Mouse (Mus musculus) skeletal muscle tissue, adult 2 months (tissue): Measurements from ENCODE around the gene Asic2.

Experiments used
- DNase-seq: peaks from one replicate; pipeline ENCODE4 v3.0.0-alpha.2; 2012; ENCODE audit warnings: low read depth, low spot score

Gene Asic2

GRCm38 (mm10) chr11:81454921-81455320 lies 513.3 kb downstream of the Asic2 start:
- no peak for DNase-seq

DNA sequence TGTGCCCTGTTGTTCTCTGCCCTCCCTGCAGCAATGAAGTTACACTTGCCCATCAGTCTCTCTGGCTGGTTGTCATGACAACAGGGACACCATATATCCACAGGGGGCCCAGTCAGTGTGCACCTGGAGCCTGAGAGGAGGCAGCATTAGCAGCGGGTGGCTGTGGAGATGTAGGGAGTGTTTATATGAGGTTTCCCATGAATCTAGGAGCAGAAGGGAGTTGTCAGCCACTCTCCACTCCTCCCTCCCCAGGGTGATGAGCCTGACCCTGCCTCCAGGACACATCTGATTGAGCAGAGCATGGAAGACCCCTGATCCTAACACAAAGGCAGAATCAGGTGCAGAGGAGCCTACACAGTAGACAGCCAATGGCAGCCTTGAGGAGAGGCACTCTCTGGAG lies 514.1 kb downstream of the Asic2 start:
- DNase-seq = no peak

DNA sequence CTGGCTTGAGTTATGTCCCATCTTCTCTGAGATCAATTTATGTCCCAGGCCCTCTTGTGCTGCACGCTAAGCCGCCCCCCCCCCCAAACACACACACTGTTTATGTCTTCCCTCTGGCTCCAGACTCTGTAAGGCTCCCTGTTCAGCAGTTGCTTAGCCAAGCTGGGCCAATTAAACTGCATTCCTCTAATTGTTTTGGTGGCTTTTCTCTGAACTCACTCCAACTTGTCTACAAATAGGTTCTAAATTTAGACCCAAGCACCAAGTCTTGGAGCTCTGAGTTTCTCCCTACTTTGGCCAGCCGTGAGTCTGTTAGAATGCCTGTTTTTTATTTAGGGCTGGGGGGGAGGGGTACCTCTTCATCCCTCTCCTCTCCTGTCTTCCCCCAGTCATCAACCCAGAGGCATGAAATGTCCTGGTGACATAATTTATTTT lies 519.0 kb downstream of the Asic2 start:
- no peak for DNase-seq

DNA sequence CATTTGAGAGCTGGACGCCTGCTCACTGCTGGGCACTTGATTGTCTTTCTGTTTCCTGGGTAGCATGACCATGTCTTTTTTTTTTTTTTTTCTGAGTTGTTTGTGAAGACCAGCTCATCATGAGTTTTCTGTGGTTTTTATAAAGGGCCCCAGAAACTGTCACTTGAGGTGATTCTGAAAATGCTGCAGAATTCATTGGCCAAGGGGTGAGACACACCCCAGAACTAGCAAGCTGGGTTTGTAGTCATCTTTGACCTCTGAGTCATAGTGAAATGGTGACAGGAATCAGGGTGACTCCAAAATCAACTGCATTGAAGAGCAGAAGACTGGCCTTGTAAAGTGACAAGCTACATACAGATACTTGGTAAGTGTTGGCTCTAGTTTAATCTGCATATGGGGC lies 521.9 kb downstream of the Asic2 start:
- no peak for DNase-seq

- no peak for DNase-seq
These were observed 541.4 kb downstream of the Asic2 start for GRCm38 (mm10) chr11:81426857-81427256.

- no peak for DNase-seq
These were observed 549.1 kb downstream of the Asic2 start for GRCm38 (mm10) chr11:81419112-81419511.

DNA sequence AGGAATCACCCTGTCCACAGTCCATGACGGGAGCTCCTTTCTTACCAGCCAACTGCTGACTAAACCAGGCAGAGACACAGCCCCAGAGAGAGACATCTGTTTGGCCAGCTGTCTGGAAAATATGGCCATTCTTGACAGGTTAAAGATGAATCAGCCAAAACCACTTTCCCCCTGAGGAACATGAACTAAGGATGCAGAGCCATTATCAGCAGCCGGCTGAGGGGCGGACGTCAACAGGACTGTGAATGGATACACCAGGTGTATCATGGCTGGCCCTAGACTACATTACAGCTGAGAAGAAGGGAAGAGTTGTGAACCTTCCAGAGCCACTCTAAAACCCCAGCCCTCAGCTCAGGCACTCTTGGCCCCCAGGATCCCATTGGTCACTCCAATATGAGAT lies 550.2 kb downstream of the Asic2 start:
- DNase-seq = peak; percentile 9

- DNase-seq = no peak
These were observed 551.9 kb downstream of the Asic2 start for GRCm38 (mm10) chr11:81416319-81416718.

GRCm38 (mm10) chr11:81414596-81414995 lies 553.7 kb downstream of the Asic2 start:
- no peak for DNase-seq

DNA sequence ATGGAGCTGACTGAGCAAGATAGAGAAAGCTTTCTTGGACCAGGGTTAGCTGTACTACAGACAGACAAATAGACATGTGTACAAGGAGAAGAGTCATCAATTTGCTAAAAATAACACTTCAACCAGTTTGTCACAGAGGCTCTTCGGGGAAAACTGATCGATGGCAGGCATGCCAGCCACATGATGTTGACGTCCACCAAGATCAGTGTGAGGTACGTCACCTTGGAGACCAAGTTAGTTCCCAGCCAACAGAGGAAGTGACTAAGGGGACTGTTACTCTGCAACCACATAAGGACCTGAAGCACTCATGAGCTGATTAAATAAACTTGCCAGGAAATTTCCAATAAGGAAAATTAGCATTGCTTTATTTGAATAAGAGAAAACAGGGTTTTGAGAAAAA lies 557.0 kb downstream of the Asic2 start:
- DNase-seq = no peak

GRCm38 (mm10) chr11:81405951-81406350 lies 562.3 kb downstream of the Asic2 start:
- no peak for DNase-seq

DNA sequence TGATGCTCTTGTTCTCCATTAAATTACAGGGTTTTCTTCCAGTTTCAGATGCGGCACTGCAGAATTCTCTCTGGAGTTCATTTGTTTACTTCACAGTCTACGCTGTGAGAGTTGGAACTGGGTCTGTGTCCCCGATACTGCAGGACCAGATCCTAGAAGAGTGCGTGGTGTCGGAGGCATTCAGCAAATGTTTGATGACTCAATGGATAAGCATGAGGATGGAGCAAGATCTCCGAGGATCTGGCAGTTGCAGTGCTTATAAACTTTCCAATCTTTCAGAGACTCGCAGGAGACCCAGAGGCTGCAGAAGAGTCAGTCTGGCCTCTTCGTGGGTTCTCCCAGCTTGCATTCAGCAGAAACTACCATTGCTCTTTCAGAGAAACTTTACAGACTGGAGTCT lies 566.0 kb downstream of the Asic2 start:
- DNase-seq = peak; percentile 50

GRCm38 (mm10) chr11:81392855-81393254 lies 575.4 kb downstream of the Asic2 start:
- no peak for DNase-seq

DNA sequence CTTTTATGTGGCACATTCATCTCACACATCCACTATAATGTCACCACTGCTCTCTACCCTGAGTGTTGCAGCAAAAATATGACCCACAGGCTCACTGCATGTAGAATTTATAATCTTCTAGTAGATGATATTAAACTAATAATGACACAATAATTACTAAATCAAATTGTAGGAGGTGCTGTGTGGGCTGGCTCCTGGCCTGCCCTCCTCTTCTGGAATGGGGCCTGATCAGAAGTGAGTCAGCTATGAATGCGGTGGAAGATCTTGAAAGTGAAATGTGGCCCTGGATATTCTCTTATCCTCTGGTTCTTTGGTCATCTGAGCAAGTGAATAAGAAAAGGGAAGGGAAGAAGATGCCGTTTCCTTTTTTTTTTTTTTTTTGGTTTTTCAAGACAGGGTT lies 582.1 kb downstream of the Asic2 start:
- DNase-seq = no peak

DNA sequence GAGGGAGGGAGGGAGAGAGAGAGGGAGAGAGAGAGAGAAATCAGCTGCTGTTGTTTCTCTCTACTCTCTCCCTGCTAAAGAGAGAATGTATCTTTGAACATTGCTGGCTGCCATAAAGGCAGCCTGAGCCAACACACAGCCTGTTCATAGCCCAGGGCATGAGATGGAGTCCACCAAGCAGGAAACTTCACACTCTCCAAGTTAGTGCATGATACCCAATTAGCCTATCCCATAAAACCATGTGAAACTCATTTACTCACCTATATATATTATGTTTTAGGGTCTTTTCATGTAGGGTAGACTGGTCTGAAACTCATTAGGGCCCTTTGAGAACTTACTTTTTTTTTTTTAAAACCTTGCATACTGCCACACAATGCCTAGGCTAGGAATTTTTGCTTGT lies 582.7 kb downstream of the Asic2 start:
- no peak for DNase-seq

DNA sequence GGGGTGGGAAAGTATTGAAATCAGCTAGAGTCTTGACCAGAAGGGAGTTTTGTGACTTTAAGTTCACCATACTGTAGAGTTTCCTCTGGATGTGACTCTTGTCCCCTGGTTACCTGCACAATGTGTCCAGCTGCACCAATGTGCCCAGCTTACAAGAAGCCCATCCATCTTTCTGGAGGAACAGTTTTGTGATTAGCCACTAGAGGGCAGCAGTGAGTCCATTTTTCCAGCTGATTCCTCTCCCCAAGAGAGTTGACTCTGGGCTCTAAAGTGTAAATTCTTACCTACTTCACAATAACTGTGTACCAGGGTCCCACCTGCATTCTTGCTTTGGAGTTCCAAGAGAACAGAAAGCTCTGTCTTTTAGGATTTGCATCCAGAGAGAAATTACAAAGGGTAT lies 593.4 kb downstream of the Asic2 start:
- peak; percentile 20 for DNase-seq

GRCm38 (mm10) chr11:81374003-81374710 lies 594.1 kb downstream of the Asic2 start:
- no peak for DNase-seq

DNA sequence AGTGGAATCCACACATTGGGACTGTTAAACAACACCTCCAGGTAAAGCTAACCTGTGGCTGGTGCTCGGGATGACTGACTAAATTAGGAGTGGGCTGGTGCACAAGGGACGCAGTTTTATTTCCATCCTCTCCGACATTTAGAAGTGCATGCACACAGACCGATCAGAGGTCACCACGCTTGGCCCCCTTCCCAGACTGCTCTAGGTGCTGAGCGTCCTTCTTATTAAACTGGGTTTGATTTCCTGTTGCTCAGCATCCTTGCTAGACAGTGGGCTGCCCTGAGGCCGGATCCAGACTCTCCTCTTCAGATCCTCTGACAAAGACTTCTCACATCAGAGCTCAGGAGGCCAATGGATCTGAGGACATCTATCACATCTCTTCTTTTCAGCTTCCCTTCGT lies 596.7 kb downstream of the Asic2 start:
- no peak for DNase-seq

- DNase-seq = no peak
These were observed 597.8 kb downstream of the Asic2 start for GRCm38 (mm10) chr11:81370426-81370810.

DNA sequence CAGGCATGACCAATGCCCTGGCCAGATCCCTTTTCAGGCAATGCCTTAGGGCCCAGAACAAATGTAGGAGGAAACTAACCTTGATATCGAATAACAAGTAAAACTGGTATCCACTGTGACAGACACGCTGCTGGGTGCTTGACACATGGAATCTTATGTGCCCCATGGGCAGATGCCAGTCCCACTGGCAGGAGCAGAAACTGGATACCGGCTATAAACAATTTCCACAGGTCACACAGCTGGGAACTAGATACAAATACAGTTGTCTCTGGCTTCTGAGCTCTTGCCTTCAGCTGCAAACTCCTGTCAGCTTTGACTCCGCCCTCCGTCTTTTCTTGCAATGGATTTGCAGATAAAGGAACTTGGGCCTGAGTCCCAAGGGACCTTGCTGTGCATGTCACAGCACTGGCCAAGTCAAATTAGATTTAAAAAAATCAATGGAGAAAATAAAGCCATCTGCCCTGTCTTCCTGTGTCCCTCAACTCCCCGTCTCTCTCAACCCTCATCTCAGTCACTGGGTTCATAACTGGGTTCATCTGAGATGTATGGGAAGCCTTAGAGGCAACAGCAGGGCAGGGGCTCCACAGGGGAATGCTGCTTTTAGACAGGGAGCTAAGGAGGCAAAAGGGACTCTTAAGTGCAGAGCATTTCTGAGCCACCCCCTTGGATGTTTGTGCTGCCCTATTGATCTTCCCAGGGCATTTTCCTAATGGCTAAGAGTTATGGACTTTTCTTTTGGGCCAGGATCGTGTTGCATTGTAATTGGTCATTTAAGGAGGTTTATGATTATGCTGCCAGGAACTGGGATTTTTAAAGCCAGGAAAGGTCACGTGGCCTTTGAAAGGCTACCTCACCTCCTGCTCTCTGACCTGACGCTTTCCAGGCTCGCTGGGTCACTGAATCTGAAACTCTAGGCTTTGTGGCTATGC lies 598.5 kb downstream of the Asic2 start:
- peak; percentile 34 for DNase-seq

DNA sequence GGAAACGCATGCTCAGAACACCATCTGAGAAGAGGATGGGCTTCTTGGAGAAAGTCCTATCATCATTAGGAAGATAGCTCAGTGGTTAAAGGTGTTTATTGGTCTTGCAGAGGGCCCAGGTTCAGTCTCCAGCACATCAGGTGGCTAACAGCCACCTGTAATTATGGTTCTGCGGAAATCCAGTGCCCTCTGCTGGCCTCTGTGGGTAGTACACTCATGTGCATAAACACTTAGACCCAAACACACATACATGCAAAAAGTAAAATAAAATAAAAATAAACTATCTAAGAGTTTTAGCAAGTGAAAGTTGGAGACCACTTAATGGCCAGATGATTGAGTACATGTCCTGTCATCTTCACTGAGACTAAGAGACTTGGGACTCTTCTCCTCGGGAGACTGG lies 603.8 kb downstream of the Asic2 start:
- no peak for DNase-seq

DNA sequence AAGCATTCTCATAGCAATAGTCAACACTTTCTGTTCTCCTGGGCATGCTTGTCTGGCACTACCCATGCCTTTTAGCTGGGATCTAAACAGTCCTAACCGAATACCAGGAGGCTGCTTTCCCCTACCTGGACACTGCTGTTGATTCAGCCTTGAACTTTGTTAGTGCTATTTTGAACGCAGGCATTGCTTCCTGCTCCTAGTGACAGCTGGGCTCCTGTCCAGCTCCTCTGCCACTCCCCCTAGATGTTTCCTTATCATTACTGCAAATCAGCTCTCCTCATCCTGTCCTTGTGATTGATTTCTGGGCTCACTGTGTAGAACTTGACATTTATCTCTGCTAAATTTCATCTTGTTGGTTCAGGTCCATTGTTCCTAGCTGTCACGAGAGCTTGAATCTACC lies 605.8 kb downstream of the Asic2 start:
- no peak for DNase-seq

GRCm38 (mm10) chr11:81361040-81361439 lies 607.2 kb downstream of the Asic2 start:
- no peak for DNase-seq
